Mouse (Mus musculus): ENCODE measurements around the gene Myrip. TPM values are rescaled to one million over a fixed set of nuclear protein-coding genes. Genes with fewer than 3 reads are reported as not detected.

Myrip gene
- polyA plus RNA-seq, 1 experiment from 2014 or later, result 10.0 TPM

DNA sequence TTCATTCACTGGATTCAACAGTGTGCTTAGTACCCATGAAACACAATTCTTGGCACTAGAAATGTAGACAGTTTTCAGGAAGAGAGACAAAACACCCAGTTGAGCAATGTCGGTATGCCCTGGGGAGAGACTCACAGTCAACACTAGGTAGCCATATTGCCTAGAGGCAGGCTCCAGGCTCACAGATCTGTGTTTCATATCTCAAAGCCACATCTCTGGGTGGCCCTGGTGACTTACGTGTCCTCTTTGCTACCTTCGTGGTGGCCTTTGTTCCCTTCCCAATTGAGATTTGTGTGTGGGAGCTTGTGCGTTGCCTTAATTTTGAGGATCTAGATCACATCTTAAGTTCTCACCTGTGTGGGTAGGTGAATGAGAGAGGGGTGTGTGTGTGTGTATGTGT lies 181.1 kb downstream of the Myrip start:
- H3K4me3 ChIP-seq (replicated peaks), result no peak overlapping the region
- no peak for ATAC-seq (ENCODE audit: low FRiP score)
- no peak overlapping the region for H3K27ac ChIP-seq (replicated peaks)
- WGBS, result 98% methylated on average over 4 of the region's 4 CpGs
- no peak overlapping the region for H3K4me2 ChIP-seq
- no peaks in the 10 kb centered on the region for H3K36me3 ChIP-seq
- H3K9ac ChIP-seq (replicated peaks), result no peak overlapping the region
- peaks cover 6% of the 10 kb centered on the region for H3K4me1 ChIP-seq
- H3K9me3 ChIP-seq (replicated peaks), result no peaks in the 10 kb centered on the region
- no peaks in the 10 kb centered on the region for H3K27me3 ChIP-seq (replicated peaks)

DNA sequence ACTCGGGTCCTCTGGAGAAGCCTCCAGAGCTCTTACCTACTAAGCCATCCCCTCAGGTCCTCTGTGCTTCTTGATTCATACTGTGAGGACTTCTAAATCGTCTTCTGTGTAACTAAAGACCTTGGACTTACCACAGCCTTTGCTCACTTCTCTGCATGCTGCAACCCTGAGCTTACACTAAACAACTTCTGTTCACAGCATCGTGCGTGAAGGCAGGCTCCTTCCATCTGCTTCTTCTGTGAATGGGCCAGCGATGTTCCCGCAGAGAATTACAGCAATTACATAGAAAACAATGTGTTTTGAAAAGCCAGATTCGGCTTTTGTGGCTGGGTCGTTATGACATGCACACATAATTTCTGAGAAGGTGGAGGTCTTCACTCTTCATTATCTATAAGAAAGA lies 181.8 kb downstream of the Myrip start:
- 69% methylated on average over 8 of the region's 8 CpGs for WGBS
- H3K27ac ChIP-seq (replicated peaks), result no peak overlapping the region
- H3K9ac ChIP-seq (replicated peaks), result no peak overlapping the region
- H3K36me3 ChIP-seq, result no peaks in the 10 kb centered on the region
- no peak overlapping the region for H3K4me2 ChIP-seq
- ATAC-seq (ENCODE audit: low FRiP score), result no peak
- no peak overlapping the region for H3K4me3 ChIP-seq (replicated peaks)
- peaks cover 4% of the 10 kb centered on the region for H3K4me1 ChIP-seq
- no peaks in the 10 kb centered on the region for H3K27me3 ChIP-seq (replicated peaks)
- H3K9me3 ChIP-seq (replicated peaks), result no peaks in the 10 kb centered on the region

GRCm38 (mm10) chr9:120487076-120487475 lies 185.8 kb downstream of the Myrip start:
- Histone ChIP-seq H3K4me3 (replicated peaks) (no peak overlapping the region), H3K9me3 (replicated peaks) (no peaks in the 10 kb centered on the region), H3K4me1 (peaks cover 3% of the 10 kb centered on the region; the same call in 1 of the 2 replicates), H3K27ac (replicated peaks) (no peak overlapping the region), H3K9ac (replicated peaks) (no peak overlapping the region), H3K36me3 (no peaks in the 10 kb centered on the region), H3K27me3 (replicated peaks) (no peaks in the 10 kb centered on the region), H3K4me2 (no peak overlapping the region)
- 85% methylated on average over 8 of the region's 8 CpGs for WGBS
- ATAC-seq (ENCODE audit: low FRiP score), result no peak

DNA sequence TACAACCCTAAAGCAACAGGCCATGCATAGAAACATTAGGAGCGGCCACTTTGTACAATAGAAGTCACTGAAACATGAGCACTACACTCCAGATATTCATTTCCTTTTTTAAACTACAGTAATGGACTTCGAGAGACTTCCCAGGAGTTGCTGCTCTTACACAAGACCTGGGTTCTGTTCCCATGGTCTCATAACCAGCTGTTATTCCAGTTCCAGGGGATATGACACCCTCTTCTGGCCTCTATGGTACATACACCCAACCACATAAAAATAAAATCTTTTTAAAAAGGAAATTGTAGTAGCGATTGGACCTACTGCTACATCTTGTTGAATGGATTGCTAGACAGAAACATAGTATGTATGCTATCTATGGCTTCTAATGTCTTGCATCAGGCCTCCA lies 190.2 kb downstream of the Myrip start:
- Histone ChIP-seq H3K9me3 (replicated peaks) (no peaks in the 10 kb centered on the region), H3K36me3 (peaks cover 20% of the 10 kb centered on the region), H3K27ac (replicated peaks) (no peak overlapping the region), H3K4me2 (peak overlapping the region; percentile 83), H3K9ac (replicated peaks) (no peak overlapping the region), H3K4me3 (replicated peaks) (peak overlapping the region; percentile 95), H3K27me3 (replicated peaks) (no peaks in the 10 kb centered on the region), H3K4me1 (peaks cover 19% of the 10 kb centered on the region)
- WGBS, result 79% methylated on average over 3 of the region's 3 CpGs
- no peak for ATAC-seq (ENCODE audit: low FRiP score)

DNA sequence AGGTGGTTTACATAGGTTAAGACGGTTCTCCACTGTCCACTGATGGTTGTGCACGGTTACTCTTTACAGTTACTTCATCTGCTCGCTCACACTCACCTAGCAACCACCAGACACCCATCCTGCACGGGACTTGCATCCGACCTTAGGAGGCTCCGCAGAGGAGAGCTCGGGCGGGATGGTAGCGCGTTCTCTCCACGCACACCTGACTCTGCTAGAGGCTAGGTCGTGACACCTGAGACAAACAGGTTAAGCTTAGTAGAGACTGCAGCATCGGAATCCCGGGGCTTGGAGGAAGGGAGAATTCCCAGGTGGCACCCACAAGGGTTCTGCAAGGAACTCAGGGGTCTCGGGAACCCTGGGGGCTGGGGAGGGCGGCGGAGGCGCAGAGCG lies 190.7 kb downstream of the Myrip start, which contains the start of gene Eif1b:
Eif1b (plus strand) TSS at position 223 of the 390 bp plus-strand sequence.
- Histone ChIP-seq H3K36me3 (peaks cover 20% of the 10 kb centered on the region), H3K4me3 (replicated peaks) (peak within 1 kb of the TSS; percentile 95), H3K9me3 (replicated peaks) (no peaks in the 10 kb centered on the region), H3K27ac (replicated peaks) (peak within 1 kb of the TSS; percentile 91), H3K9ac (replicated peaks) (peak within 1 kb of the TSS; percentile 98), H3K4me2 (peak within 1 kb of the TSS; percentile 83), H3K27me3 (replicated peaks) (no peaks in the 10 kb centered on the region), H3K4me1 (peaks cover 22% of the 10 kb centered on the region)
- 2% methylated on average over 19 of the region's 19 CpGs for WGBS
- peak; percentile 62 for ATAC-seq (ENCODE audit: low FRiP score)

GRCm38 (mm10) chr9:120492400-120493351 lies 191.4 kb downstream of the Myrip start:
- Histone ChIP-seq H3K4me3 (replicated peaks) (peak overlapping the region; percentile 95), H3K9ac (replicated peaks) (peak overlapping the region; percentile 98), H3K36me3 (peaks cover 20% of the 10 kb centered on the region), H3K27ac (replicated peaks) (peak overlapping the region; percentile 91), H3K27me3 (replicated peaks) (no peaks in the 10 kb centered on the region), H3K9me3 (replicated peaks) (no peaks in the 10 kb centered on the region), H3K4me2 (peak overlapping the region; percentile 83), H3K4me1 (peaks cover 24% of the 10 kb centered on the region)
- WGBS, result under 1% methylated on average over 53 of the region's 97 CpGs
- ATAC-seq (ENCODE audit: low FRiP score), result peak; percentile 91

DNA sequence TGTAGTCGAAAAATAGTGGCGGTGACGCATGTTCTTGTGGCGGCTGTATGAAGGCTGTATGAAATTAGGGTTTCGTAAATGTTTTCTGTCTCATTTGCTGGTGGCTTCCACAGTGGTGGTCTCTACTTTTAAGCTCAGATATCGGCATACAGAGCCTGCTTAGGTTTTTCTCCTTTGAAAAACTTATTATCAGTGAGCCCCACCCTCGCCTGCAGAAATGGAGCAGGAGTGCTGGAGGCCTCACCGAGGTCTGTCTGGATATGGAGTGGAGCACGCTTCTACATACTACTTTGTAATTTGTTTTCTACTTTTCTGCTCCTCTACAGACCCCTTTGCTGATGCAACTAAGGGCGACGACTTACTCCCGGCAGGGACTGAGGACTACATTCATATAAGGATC lies 192.5 kb downstream of the Myrip start:
- Histone ChIP-seq H3K36me3 (peaks cover 20% of the 10 kb centered on the region), H3K27ac (replicated peaks) (no peak overlapping the region), H3K4me3 (replicated peaks) (peak overlapping the region; percentile 95), H3K4me1 (peaks cover 24% of the 10 kb centered on the region), H3K9me3 (replicated peaks) (no peaks in the 10 kb centered on the region), H3K9ac (replicated peaks) (peak overlapping the region; percentile 98), H3K27me3 (replicated peaks) (no peaks in the 10 kb centered on the region), H3K4me2 (peak overlapping the region; percentile 83)
- WGBS, result 73% methylated on average over 12 of the region's 12 CpGs
- no peak for ATAC-seq (ENCODE audit: low FRiP score)

GRCm38 (mm10) chr9:120496691-120497090 lies 195.4 kb downstream of the Myrip start:
- Histone ChIP-seq H3K4me1 (peaks cover 24% of the 10 kb centered on the region), H3K27ac (replicated peaks) (no peak overlapping the region), H3K4me3 (replicated peaks) (no peak overlapping the region), H3K9ac (replicated peaks) (no peak overlapping the region), H3K4me2 (no peak overlapping the region), H3K36me3 (peaks cover 20% of the 10 kb centered on the region), H3K27me3 (replicated peaks) (no peaks in the 10 kb centered on the region; the same call in 1 of the 2 replicates), H3K9me3 (replicated peaks) (no peaks in the 10 kb centered on the region)
- 12% methylated on average over 3 of the region's 3 CpGs for WGBS
- no peak for ATAC-seq (ENCODE audit: low FRiP score)

DNA sequence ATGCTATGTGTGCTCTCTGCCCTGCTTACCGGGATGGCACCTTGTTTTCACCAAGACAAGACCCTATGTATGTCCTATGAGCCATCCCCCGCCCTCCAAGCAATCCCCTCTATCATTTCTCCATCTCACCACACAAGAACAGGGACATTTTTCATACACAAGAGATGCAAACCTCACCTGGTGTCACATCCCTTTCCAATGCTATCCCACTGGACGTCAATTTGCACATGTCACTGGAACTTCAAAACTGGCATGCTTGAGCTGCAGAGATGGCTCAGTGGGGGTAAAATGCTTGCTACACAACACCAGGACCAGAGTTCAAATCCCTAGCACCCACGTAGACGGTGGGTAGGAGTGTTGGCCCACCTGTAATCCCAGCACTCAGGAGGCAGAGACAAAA lies 196.7 kb downstream of the Myrip start:
- H3K27me3 ChIP-seq (replicated peaks), result no peaks in the 10 kb centered on the region; the same call in 1 of the 2 replicates
- H3K9me3 ChIP-seq (replicated peaks), result no peaks in the 10 kb centered on the region
- no peak overlapping the region for H3K4me3 ChIP-seq (replicated peaks)
- peaks cover 20% of the 10 kb centered on the region for H3K36me3 ChIP-seq
- no peak overlapping the region for H3K9ac ChIP-seq (replicated peaks)
- no peak for ATAC-seq (ENCODE audit: low FRiP score)
- H3K4me2 ChIP-seq, result no peak overlapping the region
- 89% methylated on average over 5 of the region's 5 CpGs for WGBS
- H3K4me1 ChIP-seq, result peaks cover 21% of the 10 kb centered on the region
- H3K27ac ChIP-seq (replicated peaks), result no peak overlapping the region

- H3K9me3 ChIP-seq (replicated peaks), result no peaks in the 10 kb centered on the region
- H3K27ac ChIP-seq (replicated peaks), result no peak overlapping the region
- H3K4me2 ChIP-seq, result no peak overlapping the region
- no peak overlapping the region for H3K9ac ChIP-seq (replicated peaks)
- no peak overlapping the region for H3K4me3 ChIP-seq (replicated peaks)
- no peak for ATAC-seq (ENCODE audit: low FRiP score)
- H3K36me3 ChIP-seq, result no peaks in the 10 kb centered on the region
- H3K4me1 ChIP-seq, result peaks cover 6% of the 10 kb centered on the region; the same call in 1 of the 2 replicates
- 43% methylated on average over 10 of the region's 10 CpGs for WGBS
- no peaks in the 10 kb centered on the region; the same call in 1 of the 2 replicates for H3K27me3 ChIP-seq (replicated peaks)
Measured at GRCm38 (mm10) chr9:120501191-120501902, 200.0 kb downstream of the Myrip start.

- H3K27me3 ChIP-seq (replicated peaks), result no peaks in the 10 kb centered on the region; the same call in 1 of the 2 replicates
- 5% methylated on average over 8 of the region's 8 CpGs for WGBS
- no peaks in the 10 kb centered on the region for H3K36me3 ChIP-seq
- no peak; the same call in 1 of the 2 replicates for ATAC-seq (ENCODE audit: low FRiP score)
- no peak overlapping the region for H3K27ac ChIP-seq (replicated peaks)
- H3K4me3 ChIP-seq (replicated peaks), result no peak overlapping the region
- H3K9ac ChIP-seq (replicated peaks), result no peak overlapping the region
- H3K9me3 ChIP-seq (replicated peaks), result no peaks in the 10 kb centered on the region
- H3K4me1 ChIP-seq, result 0 out of 2 replicates have a peak, but pooled peaks cover 2% of the 10 kb centered on the region
- H3K4me2 ChIP-seq, result no peak overlapping the region
Measured at GRCm38 (mm10) chr9:120502013-120502412, 200.7 kb downstream of the Myrip start.

Measured in neural tube, embryonic 15.5 days (tissue).